Mouse (Mus musculus) liver, embryonic 14.5 days (tissue): ENCODE data around the gene Tbcel.

ENCODE experiments used
- CTCF ChIP-seq: IDR thresholded peaks from 2 replicates; pipeline ENCODE4 v1.5.1; 2016; ENCODE audit warnings: antibody characterized with exemption, low read depth, control low read depth
- EP300 ChIP-seq: IDR thresholded peaks from 2 replicates; pipeline ENCODE4 v1.6.1; 2016; ENCODE audit warnings: antibody characterized with exemption, low read depth

DNA sequence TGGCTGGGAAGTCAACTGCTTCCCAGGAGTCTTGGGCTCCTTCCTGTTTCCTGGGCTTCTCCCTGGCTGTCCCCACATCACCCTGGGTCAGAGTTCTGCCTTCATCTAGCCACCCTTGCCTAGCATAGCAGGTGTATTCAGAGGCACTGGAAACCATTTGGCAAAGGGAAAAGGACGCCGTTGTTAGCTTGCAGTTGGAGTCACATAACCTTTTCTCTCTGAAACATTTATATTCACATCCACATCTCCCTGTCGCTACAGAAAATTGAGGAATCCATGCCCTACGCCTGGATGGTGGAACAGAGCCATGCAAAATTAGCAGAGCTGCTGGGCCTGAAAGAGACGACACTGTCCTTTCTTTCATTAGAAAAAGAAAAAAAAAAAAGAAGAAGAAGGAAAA is 125.5 kb downstream of the Tbcel start:
- TF ChIP-seq CTCF (no peak), EP300 (no peak)
